Mouse (Mus musculus) ES-CJ7 (cell line): Measurements from ENCODE around the gene Iqcc.

Source experiments
- DNase-seq: peaks from one replicate; pipeline ENCODE4 v3.0.0; 2011; ENCODE audit warnings: low read depth, low spot score

Gene Iqcc

GRCm38 (mm10) chr4:129622120-129622802 is 3.4 kb upstream of the Iqcc start:
- no peak for DNase-seq

GRCm38 (mm10) chr4:129621283-129621841 is 2.5 kb upstream of the Iqcc start:
- DNase-seq = no peak

- DNase-seq = no peak
Observed at GRCm38 (mm10) chr4:129620419-129621282, 1.8 kb upstream of the Iqcc start.

- no peak for DNase-seq
Observed at GRCm38 (mm10) chr4:129618031-129618430, 868 bp downstream of the Iqcc start.

GRCm38 (mm10) chr4:129617121-129617641 is 1.7 kb downstream of the Iqcc start:
- DNase-seq = no peak

GRCm38 (mm10) chr4:129616631-129617030 is 2.3 kb downstream of the Iqcc start:
- no peak for DNase-seq

- no peak for DNase-seq
Observed at GRCm38 (mm10) chr4:129615801-129616290, 3.1 kb downstream of the Iqcc start.

- DNase-seq = no peak
Observed at GRCm38 (mm10) chr4:129614093-129614492, 4.8 kb downstream of the Iqcc start, which contains the start of gene Dcdc2b. Gene Dcdc2b (minus strand): TSS chr4:129614257.

GRCm38 (mm10) chr4:129610472-129610871 is 8.4 kb downstream of the Iqcc start:
- no peak for DNase-seq

GRCm38 (mm10) chr4:129610026-129610425 is 8.9 kb downstream of the Iqcc start:
- DNase-seq = peak; percentile 81

- no peak for DNase-seq
Observed at GRCm38 (mm10) chr4:129609139-129609631, 9.7 kb downstream of the Iqcc start.

GRCm38 (mm10) chr4:129608426-129609025 is 10.4 kb downstream of the Iqcc start:
- DNase-seq = peak; percentile 92

GRCm38 (mm10) chr4:129600233-129601158 is 18.4 kb downstream of the Iqcc start, which contains the start of the genes Eif3i and Tmem234:
Gene Eif3i (minus strand): TSS chr4:129600648.
Gene Tmem234 (plus strand): TSS chr4:129600668.
- DNase-seq = peak; percentile 83

GRCm38 (mm10) chr4:129588865-129589264 is 30.0 kb downstream of the Iqcc start:
- DNase-seq = no peak

GRCm38 (mm10) chr4:129586943-129587342 is 32.0 kb downstream of the Iqcc start:
- DNase-seq = no peak

- DNase-seq = no peak
Observed at GRCm38 (mm10) chr4:129585773-129586172, 33.1 kb downstream of the Iqcc start.

GRCm38 (mm10) chr4:129584884-129585608 is 33.9 kb downstream of the Iqcc start:
- peak; percentile 89 for DNase-seq

- DNase-seq = no peak
Observed at GRCm38 (mm10) chr4:129584370-129584769, 34.5 kb downstream of the Iqcc start.

GRCm38 (mm10) chr4:129582251-129582650 is 36.6 kb downstream of the Iqcc start:
- DNase-seq = peak; percentile 86
